Mouse (Mus musculus) T-helper 1 cell (primary cell): ENCODE measurements around the gene Afp.

Source experiments
- in situ Hi-C: fragments of 300-600 bp; cut with MboI, MseI; formaldehyde crosslinking; loops from one replicate; pipeline ENCODE4 v1.15.1; 2025; ENCODE audit warnings: high pct_unique_total_duplicates

Gene Afp

GRCm38 (mm10) chr5:90490518-90490917 is at the start of gene Afp:
Afp (plus strand) TSS chr5:90490737.
- in situ Hi-C loops = loop anchor here (10.0 kb wide), 1 partner anchor 2004 kb away; no protein-coding TSS in a partner anchor

- in situ Hi-C loops = no loop called here
These were observed 43.0 kb upstream of the Afp start for GRCm38 (mm10) chr5:90447577-90447976.

DNA sequence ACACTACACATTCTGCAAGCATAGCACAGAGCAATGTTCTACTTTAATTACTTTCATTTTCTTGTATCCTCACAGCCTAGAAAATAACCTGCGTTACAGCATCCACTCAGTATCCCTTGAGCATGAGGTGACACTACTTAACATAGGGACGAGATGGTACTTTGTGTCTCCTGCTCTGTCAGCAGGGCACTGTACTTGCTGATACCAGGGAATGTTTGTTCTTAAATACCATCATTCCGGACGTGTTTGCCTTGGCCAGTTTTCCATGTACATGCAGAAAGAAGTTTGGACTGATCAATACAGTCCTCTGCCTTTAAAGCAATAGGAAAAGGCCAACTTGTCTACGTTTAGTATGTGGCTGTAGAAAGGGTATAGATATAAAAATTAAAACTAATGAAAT is 40.6 kb upstream of the Afp start:
- in situ Hi-C loops = no loop called here

DNA sequence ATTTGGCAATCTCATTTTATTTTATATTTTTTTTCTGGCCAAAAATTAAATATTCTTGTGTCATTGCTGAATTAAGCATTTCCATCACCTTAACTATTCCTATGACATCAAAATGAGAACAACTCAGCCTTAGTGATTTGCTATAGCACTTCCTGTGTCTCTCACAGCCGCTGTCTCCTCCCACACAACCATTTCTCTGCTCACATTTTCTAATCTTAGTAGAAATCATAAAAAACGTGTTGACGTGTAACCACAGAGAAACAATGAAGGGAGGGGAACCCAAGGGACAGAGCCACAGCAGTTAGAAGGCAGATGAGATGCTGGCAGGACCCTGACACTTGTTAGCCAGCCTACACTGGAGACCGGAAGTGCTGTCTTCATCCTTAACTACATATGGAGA is 37.8 kb upstream of the Afp start:
- in situ Hi-C loops = no loop called here

- in situ Hi-C loops = no loop called here
These were observed 33.3 kb upstream of the Afp start for GRCm38 (mm10) chr5:90457241-90457640.

DNA sequence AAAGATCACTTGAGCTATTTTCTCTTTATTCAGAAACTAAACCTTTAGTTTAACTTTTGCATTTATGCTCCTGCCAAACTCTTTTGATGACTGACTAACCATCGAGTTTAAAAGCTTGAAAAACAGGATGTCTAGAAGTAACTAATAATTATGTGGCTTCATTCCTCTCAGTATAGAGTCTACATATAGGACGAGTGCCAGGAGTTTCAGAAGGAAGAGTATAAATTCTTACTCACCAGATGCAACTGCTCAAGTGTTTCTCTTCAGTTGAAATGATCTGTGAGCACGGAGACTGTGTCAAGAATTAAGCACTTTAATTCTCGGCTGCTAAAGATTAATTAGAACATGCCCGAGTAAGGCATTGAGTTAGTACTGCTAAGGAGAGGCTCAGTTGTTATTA is 31.8 kb upstream of the Afp start:
- in situ Hi-C loops = no loop called here

DNA sequence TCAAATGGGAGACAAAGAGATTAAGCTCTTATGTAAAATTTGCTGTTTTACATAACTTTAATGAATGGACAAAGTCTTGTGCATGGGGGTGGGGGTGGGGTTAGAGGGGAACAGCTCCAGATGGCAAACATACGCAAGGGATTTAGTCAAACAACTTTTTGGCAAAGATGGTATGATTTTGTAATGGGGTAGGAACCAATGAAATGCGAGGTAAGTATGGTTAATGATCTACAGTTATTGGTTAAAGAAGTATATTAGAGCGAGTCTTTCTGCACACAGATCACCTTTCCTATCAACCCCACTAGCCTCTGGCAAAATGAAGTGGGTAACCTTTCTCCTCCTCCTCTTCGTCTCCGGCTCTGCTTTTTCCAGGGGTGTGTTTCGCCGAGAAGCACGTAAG is 29.9 kb upstream of the Afp start, which contains the start of gene Alb:
Alb (plus strand) TSS at position 279 of the 400 bp plus-strand sequence.
- in situ Hi-C loops = no loop called here

DNA sequence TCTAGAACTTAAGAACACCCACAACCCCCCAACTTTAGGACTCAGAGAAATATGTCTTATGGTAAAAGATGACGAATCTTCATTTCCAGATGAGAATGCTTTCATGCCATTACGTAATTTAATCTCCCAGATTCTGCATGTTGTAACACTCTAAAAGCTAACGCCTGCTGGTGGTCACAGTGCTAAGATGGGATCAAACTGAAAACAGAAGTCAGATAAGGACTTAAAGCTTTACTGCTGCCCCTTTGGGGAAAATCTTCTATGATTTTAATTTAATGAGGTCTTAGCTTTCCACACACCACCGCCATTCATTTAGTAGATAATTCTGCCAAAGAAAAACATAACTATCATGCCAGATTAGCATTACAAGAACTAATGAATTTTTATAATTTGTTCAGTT is 23.7 kb upstream of the Afp start:
- in situ Hi-C loops = no loop called here

DNA sequence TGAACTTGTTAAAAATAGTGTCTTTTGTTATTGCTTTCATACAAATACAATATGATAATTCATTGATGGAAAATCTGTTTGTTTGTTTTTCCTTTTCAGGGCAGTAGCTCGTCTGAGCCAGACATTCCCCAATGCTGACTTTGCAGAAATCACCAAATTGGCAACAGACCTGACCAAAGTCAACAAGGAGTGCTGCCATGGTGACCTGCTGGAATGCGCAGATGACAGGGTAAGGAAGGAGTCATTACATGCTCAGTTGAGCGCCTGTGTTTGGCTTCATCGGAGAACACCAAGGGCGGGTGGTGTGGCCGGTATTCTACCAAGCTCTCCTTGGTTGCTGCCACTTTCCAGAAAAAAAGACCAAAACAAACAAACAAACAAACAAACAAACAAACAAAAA is 23.3 kb upstream of the Afp start:
- in situ Hi-C loops = no loop called here

- in situ Hi-C loops = no loop called here
These were observed 19.7 kb upstream of the Afp start for GRCm38 (mm10) chr5:90470836-90471235.

GRCm38 (mm10) chr5:90473902-90474301 is 16.6 kb upstream of the Afp start:
- in situ Hi-C loops = no loop called here

DNA sequence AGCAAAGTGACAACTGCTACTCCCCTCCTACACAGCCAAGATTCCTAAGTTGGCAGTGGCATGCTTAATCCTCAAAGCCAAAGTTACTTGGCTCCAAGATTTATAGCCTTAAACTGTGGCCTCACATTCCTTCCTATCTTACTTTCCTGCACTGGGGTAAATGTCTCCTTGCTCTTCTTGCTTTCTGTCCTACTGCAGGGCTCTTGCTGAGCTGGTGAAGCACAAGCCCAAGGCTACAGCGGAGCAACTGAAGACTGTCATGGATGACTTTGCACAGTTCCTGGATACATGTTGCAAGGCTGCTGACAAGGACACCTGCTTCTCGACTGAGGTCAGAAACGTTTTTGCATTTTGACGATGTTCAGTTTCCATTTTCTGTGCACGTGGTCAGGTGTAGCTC is 16.2 kb upstream of the Afp start:
- in situ Hi-C loops = no loop called here

DNA sequence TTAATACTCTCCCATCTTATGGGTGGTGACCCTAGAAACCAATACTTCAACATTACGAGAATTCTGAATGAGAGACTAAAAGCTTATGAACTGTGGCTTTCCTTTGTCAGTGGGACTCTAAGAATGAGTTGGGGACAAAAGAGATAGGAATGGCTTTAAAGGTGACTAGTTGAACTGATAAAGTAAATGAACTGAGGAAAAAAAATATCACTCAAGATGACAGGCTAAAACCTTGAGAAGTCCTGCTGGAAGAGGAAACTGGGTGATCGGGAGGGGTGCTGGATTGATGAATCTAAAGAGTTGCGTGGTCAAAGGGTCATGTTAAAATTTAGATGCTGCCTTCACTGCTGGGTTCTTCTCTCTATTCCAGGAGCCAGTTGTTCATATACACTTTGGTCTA is 13.8 kb upstream of the Afp start:
- in situ Hi-C loops = no loop called here

GRCm38 (mm10) chr5:90477308-90478140 is 13.0 kb upstream of the Afp start:
- in situ Hi-C loops = no loop called here

GRCm38 (mm10) chr5:90478886-90479285 is 11.7 kb upstream of the Afp start:
- in situ Hi-C loops = no loop called here

DNA sequence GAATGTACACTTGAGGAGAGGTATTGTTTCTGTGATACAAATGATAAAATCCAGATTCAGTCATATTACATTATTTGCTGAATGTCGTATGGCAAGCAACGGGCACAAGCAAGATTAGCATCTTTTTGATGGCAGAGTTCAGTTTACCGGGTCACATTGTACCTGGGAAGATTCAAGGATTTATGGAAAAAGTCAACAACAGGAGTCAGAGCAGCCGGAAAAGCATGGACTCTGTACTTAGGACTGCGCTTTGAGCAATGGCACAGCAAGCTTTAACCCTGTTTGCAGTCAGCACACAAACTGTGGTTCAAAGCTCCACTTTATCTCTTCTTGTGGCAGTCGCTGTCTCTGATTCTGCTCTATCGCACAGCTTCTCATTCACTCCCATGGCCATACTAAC is 4.9 kb upstream of the Afp start:
- in situ Hi-C loops = no loop called here

- in situ Hi-C loops = no loop called here
These were observed 2.2 kb upstream of the Afp start for GRCm38 (mm10) chr5:90488323-90488722.

GRCm38 (mm10) chr5:90492440-90492839 is 1.9 kb downstream of the Afp start:
- in situ Hi-C loops = loop anchor here (10.0 kb wide), 1 partner anchor 2002 kb away; no protein-coding TSS in a partner anchor

DNA sequence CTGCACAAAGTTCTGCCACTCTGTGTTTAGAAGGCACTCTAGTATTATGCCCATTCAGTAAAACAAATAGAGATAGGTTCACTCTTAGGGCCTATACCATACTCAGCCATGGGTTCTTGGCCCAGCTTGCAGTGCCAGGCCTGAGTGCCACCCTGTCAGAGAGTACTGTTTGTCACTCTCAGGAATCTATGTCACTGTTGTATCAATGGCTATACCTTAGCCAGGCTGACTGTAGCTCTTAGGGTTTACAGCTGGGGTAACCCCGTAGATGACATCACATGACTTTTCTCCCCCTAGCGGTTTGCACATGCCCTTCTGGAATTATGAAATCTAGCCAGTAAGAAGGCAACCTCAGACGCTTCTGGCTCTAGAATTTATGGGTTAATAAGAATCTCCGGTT is 3.8 kb downstream of the Afp start:
- in situ Hi-C loops = loop anchor here (10.0 kb wide), 1 partner anchor 2000 kb away; no protein-coding TSS in a partner anchor

- in situ Hi-C loops = loop anchor here (10.0 kb wide), 1 partner anchor 1995 kb away; no protein-coding TSS in a partner anchor
These were observed 9.0 kb downstream of the Afp start for GRCm38 (mm10) chr5:90499509-90499908.

GRCm38 (mm10) chr5:90500714-90501113 is 10.2 kb downstream of the Afp start:
- in situ Hi-C loops = loop anchor here (5.0 kb wide), 1 partner anchor 298 kb away; no protein-coding TSS in a partner anchor

- in situ Hi-C loops = loop anchor here (5.0 kb wide), 1 partner anchor 299 kb away; no protein-coding TSS in a partner anchor
These were observed 11.2 kb downstream of the Afp start for GRCm38 (mm10) chr5:90501752-90502151.

DNA sequence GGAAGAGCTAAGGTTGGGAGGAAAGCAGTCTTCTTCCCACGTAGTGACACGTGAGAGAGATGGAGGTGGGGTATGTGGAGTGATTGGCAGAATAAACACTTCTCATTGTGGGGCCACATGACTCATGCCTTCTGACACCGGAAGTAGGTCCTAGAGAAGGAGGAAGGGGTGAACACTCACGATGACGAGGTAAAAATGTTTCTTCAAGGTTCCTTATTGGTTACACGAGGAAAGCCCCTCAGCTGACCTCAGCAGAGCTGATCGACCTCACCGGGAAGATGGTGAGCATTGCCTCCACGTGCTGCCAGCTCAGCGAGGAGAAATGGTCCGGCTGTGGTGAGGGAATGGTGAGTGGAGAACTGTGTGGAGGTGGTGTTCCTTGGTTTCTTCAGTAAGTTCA is 14.2 kb downstream of the Afp start:
- in situ Hi-C loops = loop anchor here (5.0 kb wide), 1 partner anchor 302 kb away; no protein-coding TSS in a partner anchor
